ENCODE assay signal across 9 mouse cellular contexts in the genomic region with DNA sequence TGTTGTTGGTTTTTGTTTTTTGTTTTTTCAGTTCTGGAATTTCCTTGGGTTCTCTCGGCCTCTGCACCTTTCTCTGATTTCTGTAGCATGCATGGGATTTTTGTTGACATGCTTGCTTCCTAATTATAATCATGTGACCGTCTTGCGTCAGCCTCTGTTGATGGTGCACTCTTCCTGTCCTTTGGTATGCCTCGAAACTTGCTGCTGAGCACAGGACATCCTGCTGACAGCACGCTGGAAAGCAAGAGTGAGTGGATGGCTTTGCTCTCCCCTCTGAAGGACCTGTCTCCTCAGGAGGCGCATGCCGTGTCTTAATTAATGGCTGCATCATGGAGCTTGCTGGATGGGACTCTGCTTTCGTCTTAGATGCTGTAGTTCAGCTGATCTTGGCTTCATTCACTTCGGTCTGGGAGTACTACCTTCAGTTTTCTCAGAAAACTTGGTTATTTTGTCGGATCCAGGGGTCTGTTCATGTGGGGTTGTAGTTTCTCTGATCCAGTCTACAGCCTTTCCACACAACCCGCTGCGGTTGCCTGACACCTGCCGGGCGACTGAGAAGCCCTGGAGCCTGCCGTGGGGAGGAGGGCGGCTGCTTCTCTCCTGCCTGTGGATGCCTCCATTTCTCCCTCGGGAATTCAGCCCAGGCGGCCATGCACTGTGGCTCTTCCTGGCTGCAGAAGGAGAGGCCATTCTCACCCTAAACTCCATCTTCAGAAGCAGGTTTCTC. TPM values are rescaled to one million over a fixed set of nuclear protein-coding genes. Genes with fewer than 3 reads are reported as not detected.
DNase-seq lines count a peak whose midpoint lies in the region; ATAC-seq and TF ChIP-seq lines count a peak whose summit lies in the region.
"Had no signal": no experiment of that assay in that cellular context is flagged by ENCODE, and none has a peak within 500 bp of the region (broad histone marks: within the 10 kb centered on the region; RNA-seq: fewer than 3 reads in every experiment).

No protein-coding gene starts in this region.

- H3K36me3 ChIP-seq in forebrain, embryonic 11.5 days (ENCODE audit: control insufficient read depth, insufficient read depth, low read length): no peaks in the 10 kb centered on the region
- peaks cover 5% of the 10 kb centered on the region; the same call in 1 of the 2 replicates for H3K36me3 ChIP-seq in hindbrain, embryonic 16.5 days (ENCODE audit: control insufficient read depth, insufficient read depth, low read length)

- no peak; the same call in 1 of the 2 replicates for TF ChIP-seq CTCF in layer of hippocampus, adult 2 months (conservative IDR thresholded peaks at IDR 0.05)

- H3K4me2 ChIP-seq in forebrain, embryonic 11.5 days (ENCODE audit: low read depth, low read length, severe bottlenecking): peak overlapping the region; percentile 18; the same call in 1 of the 2 replicates
- peak overlapping the region; percentile 43 for H3K4me2 ChIP-seq in hindbrain, embryonic 16.5 days (ENCODE audit: low read length)
- H3K4me2 ChIP-seq: liver, embryonic 15.5 days had no signal

- 18% methylated on average over 18 of the region's 18 CpGs for WGBS in forebrain, embryonic 11.5 days
- WGBS in hindbrain, embryonic 16.5 days: 15% methylated on average over 18 of the region's 18 CpGs

- no peak overlapping the region for H3K9ac ChIP-seq in forebrain, embryonic 11.5 days (ENCODE audit: low read length)
- H3K9ac ChIP-seq in hindbrain, embryonic 16.5 days (ENCODE audit: low read depth, low read length): peak overlapping the region; percentile 22; the same call in 1 of the 2 replicates
- H3K9ac ChIP-seq: liver, embryonic 15.5 days had no signal

- H3K4me1 ChIP-seq in forebrain, embryonic 11.5 days (replicated peaks; ENCODE audit: control insufficient read depth, insufficient read depth, low read length): 0 out of 2 replicates have a peak, but pooled peaks cover 2% of the 10 kb centered on the region
- peaks cover 9% of the 10 kb centered on the region for H3K4me1 ChIP-seq in hindbrain, embryonic 16.5 days (ENCODE audit: control insufficient read depth, insufficient read depth, low read depth, low read length)

- ATAC-seq in forebrain, embryonic 11.5 days (replicated peaks; ENCODE audit: low FRiP score): no peak
- ATAC-seq in hindbrain, embryonic 16.5 days: 0 out of 2 replicates have a peak, but pooled peaks have one; percentile 19
- peak; percentile 89 for ATAC-seq in megakaryocyte, adult 5-6 weeks (ENCODE audit: poor library complexity, severe bottlenecking)

- no peaks in the 10 kb centered on the region for H3K9me3 ChIP-seq in forebrain, embryonic 11.5 days (ENCODE audit: control insufficient read depth, low read length)
- no peaks in the 10 kb centered on the region for H3K9me3 ChIP-seq in hindbrain, embryonic 16.5 days (ENCODE audit: control insufficient read depth, low read length)
- H3K9me3 ChIP-seq: liver, embryonic 15.5 days had no signal

- H3K4me3 ChIP-seq in layer of hippocampus, adult 2 months: no peak overlapping the region; the same call in 1 of the 2 replicates
- no peak overlapping the region for H3K4me3 ChIP-seq in forebrain, embryonic 11.5 days (ENCODE audit: low read depth, low read length)
- H3K4me3 ChIP-seq in hindbrain, embryonic 16.5 days (ENCODE audit: low read length): 0 out of 2 replicates have a peak overlapping the region, but pooled peaks have one; percentile 1
- H3K4me3 ChIP-seq: liver, embryonic 15.5 days had no signal

- no peak for DNase-seq in layer of hippocampus, adult 2 months (ENCODE audit: low spot score in 2 of 2)
- DNase-seq in layer of hippocampus, adult 11-12 months (ENCODE audit: low spot score): no peak
- no peak for DNase-seq in forebrain, embryonic 11.5 days (ENCODE audit: low spot score)
- DNase-seq in adrenal gland, adult (ENCODE audit: inconsistent age in 2 of 2, low spot score in 1 of 2): no peak
- DNase-seq in spleen, postnatal 4 days (ENCODE audit: low spot score in 2 of 2): no peak
- DNase-seq in gastrocnemius, adult 8-10 months (ENCODE audit: low spot score in 2 of 2): no peak

- no peaks in the 10 kb centered on the region for H3K27me3 ChIP-seq in forebrain, embryonic 11.5 days (ENCODE audit: control insufficient read depth, insufficient read depth, low read length)
- H3K27me3 ChIP-seq in hindbrain, embryonic 16.5 days (replicated peaks; ENCODE audit: control insufficient read depth, insufficient read depth, low read length): no peaks in the 10 kb centered on the region
- H3K27me3 ChIP-seq: liver, embryonic 15.5 days had no signal

- peak overlapping the region; percentile 54; the same call in 1 of the 2 replicates for H3K27ac ChIP-seq in layer of hippocampus, adult 2 months
- no peak overlapping the region for H3K27ac ChIP-seq in forebrain, embryonic 11.5 days (ENCODE audit: low read depth, low read length)
- H3K27ac ChIP-seq in hindbrain, embryonic 16.5 days (ENCODE audit: low read depth, low read length): no peak overlapping the region
- H3K27ac ChIP-seq: liver, embryonic 15.5 days had no signal

RNA-seq across cellular contexts. Expression of a gene that starts 14.4 kb away (rescaled TPM):
- total RNA-seq in layer of hippocampus, adult 2 months (2021): 10 to 100 TPM; 39.0 to 40.5 TPM
- polyA plus RNA-seq in forebrain, embryonic 11.5 days (2014; fragmentation: Nextera tagmentation; extraction: Ambion mirVana): 25.8 and 26.4 TPM in 2 replicates
- 14.1 and 15.9 TPM in 2 replicates for polyA plus RNA-seq in hindbrain, embryonic 16.5 days (2015; fragmentation: Nextera tagmentation; extraction: Ambion mirVana)
- 46.7 and 49.8 TPM in 2 replicates for total RNA-seq in megakaryocyte, adult 5-6 weeks (2015)
- total RNA-seq in megakaryocyte, adult 5-6 weeks (2017): 53.6 and 55.4 TPM in 2 replicates
- 10 to 100 TPM; 17.3 to 23.6 (median 18.5) TPM for total RNA-seq in gastrocnemius, adult 8-10 months (2022)

RNA-seq across cellular contexts. Expression of a gene that starts 17.2 kb away (rescaled TPM):
- total RNA-seq in layer of hippocampus, adult 2 months (2021): 100 to 1,000 TPM; 121 to 136 TPM
- 137 and 139 TPM in 2 replicates for polyA plus RNA-seq in forebrain, embryonic 11.5 days (2014; fragmentation: Nextera tagmentation; extraction: Ambion mirVana)
- 308 and 365 TPM in 2 replicates for polyA plus RNA-seq in hindbrain, embryonic 16.5 days (2015; fragmentation: Nextera tagmentation; extraction: Ambion mirVana)
- 42.5 and 45.0 TPM in 2 replicates for total RNA-seq in megakaryocyte, adult 5-6 weeks (2015)
- 15.2 and 22.8 TPM in 2 replicates for total RNA-seq in megakaryocyte, adult 5-6 weeks (2017)
- 100 to 1,000 TPM; 235 to 275 (median 257) TPM for total RNA-seq in gastrocnemius, adult 8-10 months (2022)
